Mouse (Mus musculus) testis, postnatal 10 days (tissue): ENCODE measurements around the gene Dagla.
A peak's percentile ranks its signal among the peaks of the same experiment; 100 is the strongest.

Experiments
- DNase-seq: peaks from one replicate; pipeline ENCODE4 v3.0.0; 2021; ENCODE audit warnings: low spot score

The Dagla gene

GRCm38 (mm10) chr19:10238477-10238876, 66.2 kb downstream of the Dagla start:
- no peak for DNase-seq

- DNase-seq, result no peak
These were observed 68.7 kb downstream of the Dagla start for GRCm38 (mm10) chr19:10235784-10236565.

GRCm38 (mm10) chr19:10232327-10233017, 72.2 kb downstream of the Dagla start:
- DNase-seq, result no peak

- no peak for DNase-seq
These were observed 72.8 kb downstream of the Dagla start for GRCm38 (mm10) chr19:10231871-10232270.

- DNase-seq, result no peak
These were observed 73.7 kb downstream of the Dagla start for GRCm38 (mm10) chr19:10231016-10231415.

GRCm38 (mm10) chr19:10225767-10226166, 78.9 kb downstream of the Dagla start:
- DNase-seq, result no peak

GRCm38 (mm10) chr19:10224637-10225453, 79.8 kb downstream of the Dagla start:
- no peak for DNase-seq

- DNase-seq, result no peak
These were observed 81.1 kb downstream of the Dagla start for GRCm38 (mm10) chr19:10223561-10223960.

GRCm38 (mm10) chr19:10222656-10223055, 82.0 kb downstream of the Dagla start:
- DNase-seq, result no peak

- no peak for DNase-seq
These were observed 83.1 kb downstream of the Dagla start for GRCm38 (mm10) chr19:10221585-10221984.

GRCm38 (mm10) chr19:10219593-10219992, 85.1 kb downstream of the Dagla start:
- DNase-seq, result no peak

- DNase-seq, result peak; percentile 73
These were observed 85.6 kb downstream of the Dagla start for GRCm38 (mm10) chr19:10219108-10219507.

GRCm38 (mm10) chr19:10216101-10216500, 88.6 kb downstream of the Dagla start:
- no peak for DNase-seq

- no peak for DNase-seq
These were observed 90.7 kb downstream of the Dagla start for GRCm38 (mm10) chr19:10213796-10214471.

GRCm38 (mm10) chr19:10210885-10211284, 93.8 kb downstream of the Dagla start:
- no peak for DNase-seq

- no peak for DNase-seq
These were observed 95.8 kb downstream of the Dagla start for GRCm38 (mm10) chr19:10208851-10209250.

- no peak for DNase-seq
These were observed 99.6 kb downstream of the Dagla start for GRCm38 (mm10) chr19:10205051-10205450.

- DNase-seq, result no peak
These were observed 100.1 kb downstream of the Dagla start for GRCm38 (mm10) chr19:10204616-10205001.

- DNase-seq, result peak; percentile 93
These were observed 100.6 kb downstream of the Dagla start, which contains the start of the genes Tmem258 and Fen1 for GRCm38 (mm10) chr19:10203848-10204615. Gene Tmem258, plus strand, starts transcription at chr19:10204014. Gene Fen1, minus strand, starts transcription at chr19:10204169.

GRCm38 (mm10) chr19:10203146-10203847, 101.4 kb downstream of the Dagla start:
- no peak for DNase-seq
